Mouse (Mus musculus) urinary bladder, adult 2 months (tissue): ENCODE measurements around the gene Mroh9. TPM values are rescaled to one million over a fixed set of nuclear protein-coding genes. Genes with fewer than 3 reads are reported as not detected.

Experiments
- DNase-seq: peaks from one replicate; pipeline ENCODE4 v3.0.0; 2022; ENCODE audit warnings: low spot score
- polyA plus RNA-seq: library from polyadenylated mRNA; depleted of rRNA; stranded (reverse); fragments of >200 nt; gene quantifications from 2 replicates; pipeline ENCODE4 v1.2.3, GENCODE M21; 2012; rRNA removed

Mroh9 gene
- polyA plus RNA-seq = not detected in 2 replicates

GRCm38 (mm10) chr1:163085570-163085969 lies at the start of gene Mroh9:
TSS of gene Mroh9 (minus strand) at chr1:163085670.
- DNase-seq = no peak

- no peak for DNase-seq
Measured at GRCm38 (mm10) chr1:163129976-163130375, 44.5 kb upstream of the Mroh9 start.

- DNase-seq = no peak
Measured at GRCm38 (mm10) chr1:163129129-163129900, 43.8 kb upstream of the Mroh9 start.

- DNase-seq = no peak
Measured at GRCm38 (mm10) chr1:163126175-163126881, 40.9 kb upstream of the Mroh9 start.

- no peak for DNase-seq
Measured at GRCm38 (mm10) chr1:163122414-163122813, 36.9 kb upstream of the Mroh9 start.

GRCm38 (mm10) chr1:163113461-163114174 lies 28.1 kb upstream of the Mroh9 start:
- DNase-seq = no peak

- no peak for DNase-seq
Measured at GRCm38 (mm10) chr1:163112482-163113164, 27.2 kb upstream of the Mroh9 start.

GRCm38 (mm10) chr1:163104960-163105359 lies 19.5 kb upstream of the Mroh9 start:
- no peak for DNase-seq

- no peak for DNase-seq
Measured at GRCm38 (mm10) chr1:163091438-163092155, 6.1 kb upstream of the Mroh9 start.

GRCm38 (mm10) chr1:163070502-163070901 lies 15.0 kb downstream of the Mroh9 start:
- DNase-seq = no peak

- no peak for DNase-seq
Measured at GRCm38 (mm10) chr1:163060381-163060780, 25.1 kb downstream of the Mroh9 start.

GRCm38 (mm10) chr1:163057363-163057762 lies 28.1 kb downstream of the Mroh9 start:
- no peak for DNase-seq

GRCm38 (mm10) chr1:163055629-163056028 lies 29.8 kb downstream of the Mroh9 start:
- no peak for DNase-seq

GRCm38 (mm10) chr1:163023075-163023474 lies 62.4 kb downstream of the Mroh9 start:
- no peak for DNase-seq

- DNase-seq = no peak
Measured at GRCm38 (mm10) chr1:163009220-163009619, 76.2 kb downstream of the Mroh9 start.

GRCm38 (mm10) chr1:163003496-163003895 lies 82.0 kb downstream of the Mroh9 start:
- no peak for DNase-seq

- DNase-seq = no peak
Measured at GRCm38 (mm10) chr1:163001271-163001829, 84.1 kb downstream of the Mroh9 start.

- no peak for DNase-seq
Measured at GRCm38 (mm10) chr1:162987546-162987945, 97.9 kb downstream of the Mroh9 start.

- DNase-seq = no peak
Measured at GRCm38 (mm10) chr1:162986777-162987176, 98.7 kb downstream of the Mroh9 start.

- no peak for DNase-seq
Measured at GRCm38 (mm10) chr1:162986121-162986748, 99.2 kb downstream of the Mroh9 start.
